Mouse (Mus musculus): ENCODE results near the gene Mrps15. TPM values are rescaled to one million over a fixed set of nuclear protein-coding genes. Genes with fewer than 3 reads are reported as not detected.

Mrps15 gene
- polyA plus RNA-seq, 1 experiment from 2014 or later = 147 TPM

GRCm38 (mm10) chr4:126103590-126104068 is 56.9 kb downstream of the Mrps15 start, which contains the start of gene Stk40:
Stk40 (plus strand) TSS chr4:126103957.
- no peaks in the 10 kb centered on the region for H3K27me3 ChIP-seq (ENCODE audit: insufficient read depth, poor library complexity, severe bottlenecking)
- WGBS = under 1% methylated on average over 34 of the region's 34 CpGs
- peak within 1 kb of the TSS; percentile 92 for H3K27ac ChIP-seq
- H3K4me3 ChIP-seq = peak within 1 kb of the TSS; percentile 92
- peaks cover 55% of the 10 kb centered on the region for H3K4me1 ChIP-seq (replicated peaks)
- no peaks in the 10 kb centered on the region for H3K9me3 ChIP-seq
- peaks cover 13% of the 10 kb centered on the region for H3K36me3 ChIP-seq
- peak; percentile 98 for DNase-seq (ENCODE audit: low spot score)

GRCm38 (mm10) chr4:126104261-126105075 is 57.7 kb downstream of the Mrps15 start:
- 4% methylated on average over 34 of the region's 34 CpGs for WGBS
- Histone ChIP-seq H3K36me3 (peaks cover 7% of the 10 kb centered on the region; the same call in 1 of the 2 replicates), H3K9me3 (no peaks in the 10 kb centered on the region), H3K27me3 (ENCODE audit: insufficient read depth, poor library complexity, severe bottlenecking) (no peaks in the 10 kb centered on the region), H3K27ac (peak overlapping the region; percentile 92), H3K4me1 (replicated peaks) (peaks cover 63% of the 10 kb centered on the region), H3K4me3 (peak overlapping the region; percentile 92)
- no peak for DNase-seq (ENCODE audit: low spot score)

Other genes starting within 250 kb of the Mrps15 start
- gene Csf3r, start 22.4 kb upstream of the Mrps15 start, polyA plus RNA-seq (2016; fragmentation: Nextera tagmentation; extraction: Ambion mirVana) = 0.70 and 1.1 TPM in 2 replicates
- 27.7 and 30.9 TPM in 2 replicates for gene Oscp1, start 11.6 kb downstream of the Mrps15 start, polyA plus RNA-seq (2016; fragmentation: Nextera tagmentation; extraction: Ambion mirVana)
- gene Lsm10, start 49.7 kb downstream of the Mrps15 start, polyA plus RNA-seq (2016; fragmentation: Nextera tagmentation; extraction: Ambion mirVana) = 46.8 and 49.1 TPM in 2 replicates
- 46.9 and 47.2 TPM in 2 replicates for gene Stk40, start 57.0 kb downstream of the Mrps15 start, polyA plus RNA-seq (2016; fragmentation: Nextera tagmentation; extraction: Ambion mirVana)
- gene Eva1b, start 100.8 kb downstream of the Mrps15 start, polyA plus RNA-seq (2016; fragmentation: Nextera tagmentation; extraction: Ambion mirVana) = 29.8 and 35.3 TPM in 2 replicates
- 1.3 and 2.3 TPM in 2 replicates for gene Sh3d21, start 116.6 kb downstream of the Mrps15 start, polyA plus RNA-seq (2016; fragmentation: Nextera tagmentation; extraction: Ambion mirVana)
- gene Thrap3, start 155.8 kb downstream of the Mrps15 start, polyA plus RNA-seq (2016; fragmentation: Nextera tagmentation; extraction: Ambion mirVana) = 230 and 252 TPM in 2 replicates
- 64.8 and 99.0 TPM in 2 replicates for gene Map7d1, start 209.4 kb downstream of the Mrps15 start, polyA plus RNA-seq (2016; fragmentation: Nextera tagmentation; extraction: Ambion mirVana)
- gene Trappc3, start 215.4 kb downstream of the Mrps15 start, polyA plus RNA-seq (2016; fragmentation: Nextera tagmentation; extraction: Ambion mirVana) = 95.4 and 101 TPM in 2 replicates
- 6.1 and 18.5 TPM in 2 replicates for gene Col8a2, start 239.9 kb downstream of the Mrps15 start, polyA plus RNA-seq (2016; fragmentation: Nextera tagmentation; extraction: Ambion mirVana)

Measured in hindbrain, embryonic 10.5 days (tissue).